Mouse (Mus musculus) C2C12 (cell line): ENCODE data around the gene Tmem167. TPM values are rescaled to one million over a fixed set of nuclear protein-coding genes. Genes with fewer than 3 reads are reported as not detected.
"Not testable (repeated sequence)": the region's sequence is repeated elsewhere in the genome, so short reads cannot be mapped to it uniquely, and the experiment has no call there.

Experiments
- H3K27me3 ChIP-seq: one replicate; pipeline ENCODE4 v1.6.1; 2011; ENCODE audit not compliant: control insufficient read depth, insufficient read depth, insufficient read length
- H3K36me3 ChIP-seq: one replicate; pipeline ENCODE4 v1.6.1; 2011; ENCODE audit not compliant: control insufficient read depth, insufficient read depth
- H3K4me3 ChIP-seq: one replicate; pipeline ENCODE4 v1.5.1; 2011; ENCODE audit warnings: mild to moderate bottlenecking, control low read depth; ENCODE audit not compliant: poor library complexity, insufficient read depth, severe bottlenecking
- H3K79me2 ChIP-seq: one replicate; pipeline ENCODE4 v1.6.1; 2011; ENCODE audit not compliant: control insufficient read depth, insufficient read depth
- H3K79me3 ChIP-seq: one replicate; pipeline ENCODE4 v1.6.1; 2011; ENCODE audit warnings: low read depth, control low read depth
- H3ac ChIP-seq: one replicate; pipeline ENCODE3; 2011; ENCODE audit warnings: low read depth; ENCODE audit not compliant: control insufficient read depth, insufficient read length
- CEBPB ChIP-seq: IDR thresholded peaks from one replicate; pipeline ENCODE4 v1.6.1; 2011; ENCODE audit warnings: low read depth, mild to moderate bottlenecking, control low read depth, moderate library complexity
- CTCF ChIP-seq: IDR thresholded peaks from one replicate; pipeline ENCODE4 v1.5.1; 2011; ENCODE audit not compliant: control insufficient read depth, insufficient read depth, insufficient read length
- FOSL1 ChIP-seq: IDR thresholded peaks from one replicate; pipeline ENCODE4 v1.8.0; 2011; ENCODE audit warnings: mild to moderate bottlenecking, low read length; ENCODE audit not compliant: poor library complexity, insufficient read depth, severe bottlenecking
- MAX ChIP-seq: IDR thresholded peaks from one replicate; pipeline ENCODE4 v1.6.1; 2011; ENCODE audit warnings: mild to moderate bottlenecking, control low read depth
- MYOD1 ChIP-seq: IDR thresholded peaks from one replicate; pipeline ENCODE4 v1.6.1; 2011; ENCODE audit warnings: low read depth; ENCODE audit not compliant: control insufficient read depth, insufficient read length
- MYOG ChIP-seq: IDR thresholded peaks from one replicate; pipeline ENCODE4 v1.6.1; 2011; ENCODE audit not compliant: control insufficient read depth, insufficient read length; ENCODE audit errors: extremely low read depth
- USF1 ChIP-seq: IDR thresholded peaks from one replicate; pipeline ENCODE4 v1.6.1; 2011; ENCODE audit warnings: low read depth, mild to moderate bottlenecking, control low read depth, moderate library complexity
- polyA plus RNA-seq: library from polyadenylated mRNA; unstranded; fragments of >200 nt; fragmentation: generic; extraction: Trizol; gene quantifications from one replicate; pipeline ENCODE4 v1.2.1, GENCODE M21; 2012; ENCODE audit warnings: missing spikeins

The Tmem167 gene
- polyA plus RNA-seq, 1 experiment: 10.0 TPM

DNA sequence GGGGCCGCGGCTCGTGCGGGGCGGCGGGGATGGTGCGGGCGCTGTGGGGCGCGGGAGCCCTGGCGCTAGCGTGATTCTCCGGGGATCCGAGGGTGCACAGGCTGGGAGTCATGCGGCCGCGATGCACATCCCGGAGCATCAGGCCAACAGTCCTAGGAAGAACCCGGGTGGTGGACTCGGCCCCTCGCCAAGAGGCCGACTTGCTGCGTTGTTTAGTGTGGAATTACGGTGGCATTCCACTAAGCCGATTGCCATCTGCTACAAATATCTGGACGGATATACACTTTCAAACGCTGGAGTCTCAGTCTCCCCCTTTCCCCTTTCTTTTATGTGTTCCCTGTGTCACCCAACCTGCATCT is 881 bp downstream of the Tmem167 start:
- Histone ChIP-seq H3K4me3 (peak overlapping the region; percentile 85), H3K36me3 (peaks cover 12% of the 10 kb centered on the region), H3ac (peak overlapping the region; percentile 71), H3K27me3 (no peaks in the 10 kb centered on the region), H3K79me3 (peaks cover 50% of the 10 kb centered on the region), H3K79me2 (peaks cover 52% of the 10 kb centered on the region)
- no peak for TF ChIP-seq USF1
- TF ChIP-seq CTCF: no peak

GRCm38 (mm10) chr13:90101514-90101913 is 12.6 kb downstream of the Tmem167 start:
- Histone ChIP-seq H3K79me2 (peaks cover 31% of the 10 kb centered on the region), H3K27me3 (no peaks in the 10 kb centered on the region), H3K36me3 (peaks cover 90% of the 10 kb centered on the region), H3K79me3 (peaks cover 21% of the 10 kb centered on the region), H3ac (no peak overlapping the region), H3K4me3 (no peak overlapping the region)
- no peak for TF ChIP-seq CTCF
- no peak for TF ChIP-seq FOSL1
- TF ChIP-seq MAX: no peak
- no peak for TF ChIP-seq MYOG
- TF ChIP-seq CEBPB: no peak
- no peak for TF ChIP-seq USF1
- TF ChIP-seq MYOD1: no peak

DNA sequence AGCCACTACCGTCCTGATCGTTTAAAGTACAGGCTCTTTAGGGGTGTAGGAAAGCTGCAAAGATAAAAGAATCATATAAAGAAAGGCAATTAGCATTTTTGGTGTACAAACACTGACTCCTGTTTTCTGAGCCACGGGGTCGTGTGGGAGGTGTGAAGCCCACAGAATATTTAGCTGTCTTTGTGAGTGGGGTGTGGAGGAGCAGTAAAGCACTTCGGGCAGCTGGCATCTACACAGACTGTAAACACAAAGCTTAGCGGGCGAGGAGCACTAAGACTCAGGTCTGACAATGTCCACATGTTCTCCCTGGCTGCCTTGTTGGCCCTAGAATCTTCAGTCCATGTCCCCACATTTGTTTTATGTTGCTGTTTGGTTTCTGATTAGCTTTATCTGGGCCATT is 17.2 kb downstream of the Tmem167 start:
- no peak for TF ChIP-seq MAX
- no peak for TF ChIP-seq CEBPB
- no peak for TF ChIP-seq USF1
- no peak for TF ChIP-seq MYOD1
- peaks cover 60% of the 10 kb centered on the region for H3K36me3 ChIP-seq
- no peak overlapping the region for H3ac ChIP-seq

DNA sequence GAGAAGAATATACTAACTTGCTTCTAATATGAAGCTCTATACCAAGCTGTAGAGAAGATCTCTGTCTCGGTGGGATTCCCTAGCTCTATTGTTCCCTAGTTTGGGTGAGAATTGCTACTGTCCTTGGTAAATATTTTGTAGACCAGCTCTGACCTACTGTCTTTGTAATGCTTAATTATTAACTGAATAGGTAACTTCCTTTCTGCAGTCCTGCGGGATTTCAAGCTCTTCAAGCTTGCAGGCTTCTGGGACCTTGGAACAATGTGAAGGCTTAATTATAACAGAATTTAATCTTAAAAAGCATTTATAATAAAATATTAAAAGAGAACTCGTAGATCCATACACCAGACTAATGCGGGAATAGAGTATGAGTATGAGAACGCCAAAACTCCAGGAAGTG is 19.8 kb downstream of the Tmem167 start:
- H3K36me3 ChIP-seq: peaks cover 34% of the 10 kb centered on the region
- H3K27me3 ChIP-seq, H3K79me3 ChIP-seq, H3K4me3 ChIP-seq, H3K79me2 ChIP-seq, H3ac ChIP-seq: not testable (repeated sequence)

More for the DNA sequence above, 17.2 kb downstream of the Tmem167 start:
- Histone ChIP-seq H3K4me3 (no peak overlapping the region), H3K27me3 (no peaks in the 10 kb centered on the region), H3K79me3 (no peaks in the 10 kb centered on the region), H3K79me2 (no peaks in the 10 kb centered on the region)

DNA sequence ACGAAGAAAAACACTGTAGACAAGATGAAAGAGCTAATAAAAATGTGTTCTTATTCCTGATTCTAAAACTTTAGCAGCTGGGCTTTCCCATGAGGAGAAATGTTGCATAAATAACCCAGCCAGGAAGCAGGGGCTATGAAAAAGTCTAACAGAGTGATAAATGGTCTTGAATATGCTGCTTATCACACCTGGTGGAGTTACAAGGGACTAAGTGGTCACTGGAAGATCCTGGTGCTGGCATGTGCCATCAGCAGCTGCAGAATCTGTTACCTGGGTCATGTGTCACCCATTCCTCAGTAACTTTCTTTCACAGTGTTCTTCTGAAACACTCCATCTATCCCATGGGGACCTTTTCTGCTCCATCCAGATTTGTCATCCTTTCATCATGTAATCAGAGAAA is 22.8 kb downstream of the Tmem167 start:
- no peak for TF ChIP-seq CTCF
- no peak for TF ChIP-seq CEBPB
- TF ChIP-seq USF1: no peak
- no peak for TF ChIP-seq MYOD1
- TF ChIP-seq MAX: no peak
- no peak for TF ChIP-seq MYOG
- TF ChIP-seq FOSL1: no peak
- Histone ChIP-seq H3K4me3 (no peak overlapping the region), H3K79me3 (no peaks in the 10 kb centered on the region)

GRCm38 (mm10) chr13:90136156-90136910 is 47.4 kb downstream of the Tmem167 start:
- no peak for TF ChIP-seq MAX
- no peak for TF ChIP-seq MYOG
- no peak for TF ChIP-seq USF1
- TF ChIP-seq CEBPB: no peak
- TF ChIP-seq MYOD1: no peak
- no peak for TF ChIP-seq CTCF
- TF ChIP-seq FOSL1: no peak
- no peak overlapping the region for H3K4me3 ChIP-seq
- H3K27me3 ChIP-seq: no peaks in the 10 kb centered on the region
- no peaks in the 10 kb centered on the region for H3K79me3 ChIP-seq
- H3K79me2 ChIP-seq: no peaks in the 10 kb centered on the region
- H3K36me3 ChIP-seq: no peaks in the 10 kb centered on the region
- H3ac ChIP-seq: no peak overlapping the region

More for the DNA sequence above, 22.8 kb downstream of the Tmem167 start:
- H3ac ChIP-seq: no peak overlapping the region
- H3K27me3 ChIP-seq: no peaks in the 10 kb centered on the region
- H3K36me3 ChIP-seq: peaks cover 5% of the 10 kb centered on the region
- H3K79me2 ChIP-seq: no peaks in the 10 kb centered on the region
